Mouse (Mus musculus) A20 (cell line): ENCODE data around the gene Mrtfa.

Source experiments
- DNase-seq: peaks from one replicate; pipeline ENCODE4 v3.0.0-alpha.2; 2011; ENCODE audit warnings: low read depth, low spot score

The Mrtfa gene

DNA sequence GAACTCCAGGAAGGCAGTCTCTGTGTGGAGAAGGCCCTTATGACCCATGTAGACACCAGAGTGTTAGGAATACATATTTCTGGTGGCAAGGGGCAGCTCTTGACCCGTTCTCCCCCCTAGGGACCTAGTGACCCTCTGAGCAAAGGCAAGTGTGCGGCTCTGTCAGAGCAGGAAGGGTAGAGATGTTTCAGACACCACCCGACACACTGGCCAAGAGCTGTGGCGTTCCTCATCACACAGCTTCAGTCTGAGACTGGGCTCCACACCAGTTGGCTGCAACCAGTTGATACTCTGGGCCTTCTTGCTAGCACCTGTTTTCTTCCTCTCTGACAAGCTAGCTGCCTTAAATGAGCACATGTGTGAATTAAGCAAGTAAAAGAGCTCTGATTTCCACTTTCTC, 158.9 kb downstream of the Mrtfa start:
- peak; percentile 20 for DNase-seq

DNA sequence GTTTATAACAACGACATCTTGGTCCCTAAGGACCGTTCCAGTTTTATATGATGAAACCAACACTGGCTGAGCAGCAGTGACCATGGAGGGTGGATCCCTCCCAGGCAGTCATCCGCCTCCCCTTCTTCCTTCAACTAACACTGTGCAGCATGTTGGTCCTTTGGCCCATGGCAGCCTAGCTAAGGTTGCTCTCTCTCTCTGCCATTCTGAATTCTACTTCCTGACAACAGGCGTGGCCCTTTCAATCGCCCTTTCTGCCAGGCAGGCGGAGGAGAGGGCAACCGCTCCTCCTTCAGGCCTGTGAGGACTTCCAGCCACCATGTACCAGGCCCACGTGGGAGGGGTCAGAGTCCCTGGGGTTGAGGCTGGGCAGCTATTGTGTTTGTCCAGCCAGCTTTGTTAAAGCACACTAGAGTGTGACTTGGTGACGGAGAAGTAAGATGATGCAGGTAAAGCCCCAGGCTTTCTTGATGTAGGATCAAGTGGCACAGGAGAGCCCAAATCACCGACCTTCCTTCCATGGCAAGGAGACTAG, 159.6 kb downstream of the Mrtfa start:
- DNase-seq: no peak

DNA sequence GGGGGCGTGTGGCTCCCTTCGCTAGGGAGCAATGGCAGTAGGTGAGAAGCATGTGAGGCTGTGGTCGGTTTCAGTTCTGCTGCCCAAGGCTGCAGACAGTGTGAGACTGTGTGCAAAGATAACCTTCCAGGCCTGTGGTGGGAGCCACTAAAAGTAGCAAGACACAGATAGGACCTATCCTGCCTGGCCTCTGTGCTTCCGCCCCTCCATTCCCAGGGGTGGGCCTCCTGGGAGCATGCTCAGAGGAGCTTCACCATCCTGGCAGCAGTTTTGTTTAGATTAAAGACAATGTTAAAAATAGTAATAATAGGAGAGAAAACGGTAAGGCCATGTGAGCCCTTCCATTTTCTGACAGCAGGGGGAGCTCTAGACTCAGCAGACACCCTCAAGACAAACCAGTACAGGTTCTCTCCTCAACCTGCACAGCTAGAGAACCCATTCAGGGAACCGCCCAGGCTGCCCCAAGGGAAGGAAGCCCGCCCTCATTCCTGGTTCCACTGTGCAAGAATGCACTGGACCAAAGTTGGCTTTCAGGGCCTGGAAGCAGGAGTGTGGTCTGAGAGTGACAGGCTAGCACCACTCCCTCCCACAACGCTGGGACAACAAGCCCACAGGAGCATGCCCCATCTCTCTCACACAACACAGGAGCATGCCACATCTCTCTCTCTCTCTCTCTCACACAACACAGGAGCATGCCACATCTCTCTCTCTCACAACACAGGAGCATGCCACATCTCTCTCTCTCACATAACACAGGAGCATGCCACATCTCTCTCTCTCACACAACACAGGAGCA, 163.0 kb downstream of the Mrtfa start:
- DNase-seq: peak; percentile 87

DNA sequence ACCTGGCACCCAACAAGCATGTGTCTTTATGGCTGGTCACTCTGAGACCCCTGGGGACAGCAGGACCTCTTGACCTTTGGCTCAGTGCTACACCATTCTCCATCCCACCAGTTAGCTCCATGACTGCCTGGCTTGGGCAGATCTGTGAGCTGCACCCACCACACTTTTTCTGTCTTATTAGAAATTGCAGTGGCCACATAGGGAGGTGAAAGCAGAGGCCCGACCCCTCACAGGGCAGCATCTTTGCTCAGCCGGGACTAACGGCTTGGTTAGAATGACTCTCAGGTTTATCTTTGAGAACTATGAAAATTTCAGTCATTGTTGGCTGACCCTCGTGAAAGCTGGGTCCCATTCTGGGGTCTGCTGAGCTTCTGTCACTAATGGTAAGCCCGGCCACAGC, 163.7 kb downstream of the Mrtfa start:
- DNase-seq: no peak

DNA sequence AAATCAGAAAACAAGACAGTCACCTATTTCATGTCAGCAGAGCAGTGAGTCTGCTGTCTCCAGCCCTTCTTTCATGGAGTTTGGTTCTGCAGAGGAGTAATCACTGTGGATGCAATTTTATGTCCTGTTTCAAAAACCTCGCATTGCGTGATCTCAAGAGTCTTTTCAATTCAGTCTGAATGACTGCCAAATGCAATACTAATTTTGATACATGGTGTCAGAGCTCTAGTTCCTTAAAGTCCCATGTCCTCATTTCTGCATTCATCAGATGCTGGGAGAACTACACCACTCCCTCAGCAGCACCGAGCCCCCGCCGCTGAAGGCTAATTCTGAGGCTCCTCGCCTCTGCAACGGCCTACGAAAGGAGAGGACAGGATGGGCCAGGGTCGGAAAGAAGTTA, 166.7 kb downstream of the Mrtfa start:
- DNase-seq: no peak

DNA sequence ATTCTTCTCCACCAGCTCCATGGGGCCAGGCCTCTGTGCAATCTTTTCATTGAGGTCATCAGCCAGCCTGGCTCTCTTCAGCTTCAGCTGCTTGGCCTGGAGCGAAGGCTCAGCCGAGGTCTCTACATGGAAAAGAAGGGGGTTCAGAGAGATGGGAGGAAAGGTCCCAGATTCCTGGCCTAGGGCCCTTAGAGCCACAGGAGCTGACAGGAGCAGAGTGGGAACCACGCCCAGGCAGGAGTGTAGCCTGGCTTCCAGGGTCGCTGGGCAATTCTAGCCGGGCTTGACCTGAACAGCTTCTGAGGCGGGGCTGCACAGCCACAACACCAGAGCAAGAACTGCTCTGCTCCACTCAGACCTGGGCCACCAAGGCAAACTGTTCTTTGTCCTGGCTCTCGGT, 168.1 kb downstream of the Mrtfa start:
- DNase-seq: no peak

GRCm38 (mm10) chr15:81021377-81021776, 169.2 kb downstream of the Mrtfa start:
- DNase-seq: peak; percentile 89

- no peak for DNase-seq
These were observed 173.2 kb downstream of the Mrtfa start for GRCm38 (mm10) chr15:81017308-81017707.

GRCm38 (mm10) chr15:81016488-81016887, 174.1 kb downstream of the Mrtfa start:
- DNase-seq: no peak

GRCm38 (mm10) chr15:81015068-81015744, 175.4 kb downstream of the Mrtfa start:
- no peak for DNase-seq

GRCm38 (mm10) chr15:81013186-81013585, 177.4 kb downstream of the Mrtfa start:
- DNase-seq: no peak

DNA sequence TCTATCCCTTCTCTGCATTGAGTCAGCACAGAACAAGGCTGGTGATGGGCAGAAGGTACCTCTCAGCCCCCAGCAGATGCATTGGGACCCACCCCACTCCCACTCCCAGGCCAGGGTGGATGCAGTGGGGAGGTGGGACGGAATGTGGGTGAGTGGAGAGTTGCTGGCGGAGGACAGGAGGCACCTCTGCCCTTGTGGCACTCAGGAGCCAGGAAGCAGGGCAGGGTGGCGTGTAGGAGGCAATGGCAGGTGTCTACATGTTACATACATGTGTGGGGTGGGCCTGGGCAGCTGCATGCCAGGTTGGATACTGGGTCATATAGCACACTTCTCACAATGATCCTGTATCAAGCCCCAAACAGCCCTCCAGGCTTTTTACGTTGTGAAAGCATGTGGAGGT, 178.2 kb downstream of the Mrtfa start:
- DNase-seq: no peak

GRCm38 (mm10) chr15:81011523-81011922, 179.0 kb downstream of the Mrtfa start:
- DNase-seq: no peak

DNA sequence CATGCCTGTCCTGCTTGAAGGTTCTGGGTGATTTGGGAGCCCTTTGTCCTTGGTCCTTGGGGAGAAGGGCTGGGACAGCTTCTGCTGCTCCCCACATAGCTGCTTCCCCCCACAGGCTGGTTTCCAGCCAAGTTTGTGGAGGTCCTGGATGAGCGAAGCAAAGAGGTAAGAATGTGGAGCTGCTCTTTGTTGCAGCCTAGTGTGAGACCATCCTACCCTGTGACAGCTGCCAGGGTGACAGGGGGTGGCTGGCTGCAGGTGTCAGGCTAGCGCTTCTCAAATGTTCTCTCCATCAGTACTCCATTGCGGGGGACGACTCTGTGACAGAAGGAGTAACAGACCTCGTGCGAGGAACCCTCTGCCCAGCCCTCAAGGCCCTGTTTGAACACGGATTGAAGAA, 180.4 kb downstream of the Mrtfa start:
- DNase-seq: no peak

GRCm38 (mm10) chr15:81008689-81009123, 181.9 kb downstream of the Mrtfa start:
- DNase-seq: peak; percentile 52

DNA sequence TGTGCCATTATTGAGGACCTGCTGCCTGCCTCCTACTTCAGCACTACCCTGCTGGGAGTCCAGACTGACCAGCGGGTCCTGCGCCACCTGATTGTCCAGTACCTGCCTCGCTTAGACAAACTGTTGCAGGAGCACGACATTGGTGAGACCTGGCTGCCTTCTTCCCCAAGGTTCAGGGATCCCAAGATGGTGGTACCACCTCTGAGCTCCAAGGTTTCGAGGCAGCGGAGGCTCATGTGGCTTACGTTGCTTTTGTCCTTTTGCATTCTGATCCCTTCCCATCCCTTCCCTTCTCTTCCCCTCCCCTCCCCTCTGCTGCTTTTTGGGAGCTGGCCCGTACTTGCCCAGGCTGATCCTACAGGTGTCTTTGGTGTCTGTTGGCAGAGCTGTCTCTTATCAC, 182.7 kb downstream of the Mrtfa start:
- DNase-seq: no peak

DNA sequence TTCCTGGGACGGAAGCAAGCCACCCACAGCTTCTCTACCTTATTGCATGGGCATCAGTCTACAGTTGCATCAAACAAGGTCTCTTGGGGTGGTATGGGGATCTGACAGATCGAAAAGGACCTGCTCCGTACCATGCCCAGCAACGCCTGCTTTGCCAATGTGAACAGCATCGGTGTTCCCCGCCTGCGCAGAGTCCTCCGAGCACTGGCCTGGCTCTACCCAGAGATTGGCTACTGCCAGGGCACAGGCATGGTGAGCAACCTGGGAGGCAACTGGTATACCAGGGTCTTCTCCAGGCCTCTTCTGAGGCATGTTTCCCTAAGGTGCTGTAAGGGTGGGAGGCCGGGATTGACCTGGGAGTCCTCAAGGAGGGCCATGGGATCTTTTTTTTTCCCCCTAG, 183.2 kb downstream of the Mrtfa start:
- DNase-seq: no peak

GRCm38 (mm10) chr15:81006127-81006735, 184.3 kb downstream of the Mrtfa start:
- no peak for DNase-seq

DNA sequence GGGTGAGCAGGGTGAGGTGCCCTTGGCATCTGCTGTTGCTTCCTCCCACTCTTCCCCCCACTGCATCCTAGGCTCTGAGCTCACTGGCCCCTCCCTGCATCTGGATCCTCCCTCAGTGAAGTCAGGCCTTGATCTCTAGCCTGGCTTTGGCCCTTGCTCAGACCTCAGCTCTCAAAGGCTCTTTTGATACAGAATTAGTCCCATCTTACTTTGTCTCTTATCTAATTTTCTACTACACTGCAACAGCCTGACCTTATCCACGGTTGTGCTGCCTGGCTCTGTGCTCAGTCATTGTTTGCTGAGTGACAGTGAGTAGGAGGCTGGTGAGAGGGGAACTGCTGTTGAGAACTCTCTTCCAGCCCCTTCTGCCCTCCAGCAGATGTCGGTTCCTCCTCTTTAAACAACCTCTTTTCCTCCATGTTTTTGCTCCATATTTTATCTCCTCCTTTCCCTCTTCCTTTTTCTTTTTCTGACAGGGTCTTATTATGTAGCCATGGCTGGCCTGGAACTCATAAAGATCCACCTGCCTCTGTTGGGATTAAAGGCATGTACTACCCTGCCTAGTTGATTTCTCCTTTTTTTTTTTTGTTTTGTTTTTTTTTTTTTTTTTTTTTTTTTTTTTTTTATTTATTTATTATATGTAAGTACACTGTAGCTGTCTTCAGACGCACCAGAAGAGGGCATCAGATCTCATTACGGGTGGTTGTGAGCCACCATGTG, 190.0 kb downstream of the Mrtfa start:
- DNase-seq: no peak

DNA sequence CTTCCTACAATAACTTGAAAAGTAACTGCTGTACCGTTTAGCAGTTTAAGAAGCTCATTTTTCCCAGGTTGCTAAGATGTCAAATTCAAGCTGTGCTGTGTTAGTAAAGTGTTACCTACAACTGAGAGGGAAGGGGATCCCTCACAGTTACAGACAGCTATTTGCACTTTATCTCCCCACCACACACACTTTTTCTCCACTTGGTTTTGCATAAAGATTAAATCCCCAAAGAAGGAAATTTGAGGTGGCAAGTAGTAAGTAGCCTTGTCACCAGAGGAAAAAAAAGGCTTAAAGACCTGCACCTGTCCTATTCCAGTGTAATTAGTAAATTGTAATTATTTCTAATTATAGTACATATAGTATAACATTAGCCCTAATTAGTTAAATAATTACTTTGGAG, 193.5 kb downstream of the Mrtfa start:
- DNase-seq: no peak

DNA sequence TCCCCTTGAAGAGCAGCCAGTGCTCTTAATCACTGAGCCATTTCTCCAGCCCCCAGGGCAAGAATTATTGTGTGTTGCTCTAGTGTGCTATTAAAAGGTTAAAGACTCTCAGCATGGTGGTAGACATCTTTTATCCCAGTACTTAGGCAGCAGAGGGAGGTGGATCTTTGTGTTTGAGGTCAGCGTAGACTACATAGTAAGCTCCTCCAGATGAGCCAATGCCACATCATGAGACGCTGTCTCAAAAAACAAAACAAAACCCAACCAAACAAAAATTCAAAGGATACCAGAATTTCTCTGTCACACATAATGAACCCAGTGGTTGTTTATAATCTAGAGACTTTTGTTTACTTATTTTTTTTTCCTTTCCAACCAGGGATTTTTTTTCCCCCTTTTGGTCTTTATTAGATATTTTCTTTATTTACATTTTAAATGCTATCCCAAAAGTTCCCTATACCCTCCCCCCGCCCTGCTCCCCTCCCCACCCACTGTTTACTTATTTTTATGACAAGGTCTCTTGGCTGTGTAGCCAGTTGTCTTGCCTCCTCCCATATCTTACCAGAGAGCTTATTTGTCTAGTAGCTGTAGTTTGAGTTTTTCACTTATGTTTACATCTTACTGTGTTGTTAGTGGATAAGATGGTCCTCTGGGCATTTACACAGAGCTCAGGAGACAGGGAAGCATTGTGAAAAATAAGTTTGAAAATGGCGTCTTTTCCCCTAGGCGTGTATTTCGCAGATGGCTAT, 194.3 kb downstream of the Mrtfa start:
- DNase-seq: no peak
